Mouse (Mus musculus): ENCODE data around the gene Wdr63.

Gene Wdr63

GRCm38 (mm10) chr3:146051277-146052007 is 56.5 kb downstream of the Wdr63 start:
- peak; percentile 64 to 69 for DNase-seq

DNA sequence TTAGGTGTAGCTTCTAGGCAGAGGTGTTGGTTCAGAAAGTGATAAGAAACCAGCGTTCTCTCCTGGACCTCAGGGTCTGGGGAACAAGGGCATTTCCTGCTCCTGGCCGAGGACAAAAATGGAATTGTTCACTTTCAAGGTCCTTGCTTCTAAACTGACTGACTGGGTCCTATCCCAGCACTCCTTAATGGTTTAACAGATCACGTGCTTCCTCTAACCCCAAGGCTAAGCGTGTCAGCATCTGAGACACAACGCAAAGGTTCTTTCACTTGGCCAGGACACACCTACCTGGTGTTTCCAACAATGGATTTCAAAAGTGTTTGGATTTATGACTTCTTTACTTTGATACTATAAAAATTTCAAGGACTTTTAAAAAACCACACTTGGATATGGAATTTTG is 58.0 kb downstream of the Wdr63 start:
- peak; percentile 18 to 43 for DNase-seq

GRCm38 (mm10) chr3:146047704-146048207 is 60.2 kb downstream of the Wdr63 start:
- peak; percentile 58 to 80 for DNase-seq

DNA sequence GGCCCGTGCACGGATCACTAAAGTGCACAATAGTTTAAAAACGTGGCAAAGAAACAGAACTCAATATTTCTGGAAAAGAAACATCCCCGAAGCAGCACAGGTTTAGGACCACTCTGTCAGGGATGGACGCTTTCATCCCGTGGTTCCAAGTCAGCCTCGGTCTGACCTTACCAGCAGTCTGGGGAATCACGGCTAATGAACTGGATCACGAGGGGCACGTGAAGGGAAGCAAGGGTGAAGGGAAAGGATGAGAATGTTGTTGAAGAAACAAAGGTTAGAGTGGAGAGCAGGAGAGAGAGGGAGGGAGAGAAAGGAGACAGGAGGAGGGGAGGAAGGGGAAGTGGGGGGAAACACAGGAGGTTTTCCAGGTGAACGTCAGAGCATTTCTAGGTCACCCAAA is 61.9 kb downstream of the Wdr63 start:
- DNase-seq: peak; percentile 33 to 60

- no peak for DNase-seq
These were observed 63.0 kb downstream of the Wdr63 start for GRCm38 (mm10) chr3:146044977-146045376.

- no peak for DNase-seq
These were observed 66.5 kb downstream of the Wdr63 start for GRCm38 (mm10) chr3:146041382-146041781.

GRCm38 (mm10) chr3:146039132-146039903 is 68.6 kb downstream of the Wdr63 start:
- no peak for DNase-seq

DNA sequence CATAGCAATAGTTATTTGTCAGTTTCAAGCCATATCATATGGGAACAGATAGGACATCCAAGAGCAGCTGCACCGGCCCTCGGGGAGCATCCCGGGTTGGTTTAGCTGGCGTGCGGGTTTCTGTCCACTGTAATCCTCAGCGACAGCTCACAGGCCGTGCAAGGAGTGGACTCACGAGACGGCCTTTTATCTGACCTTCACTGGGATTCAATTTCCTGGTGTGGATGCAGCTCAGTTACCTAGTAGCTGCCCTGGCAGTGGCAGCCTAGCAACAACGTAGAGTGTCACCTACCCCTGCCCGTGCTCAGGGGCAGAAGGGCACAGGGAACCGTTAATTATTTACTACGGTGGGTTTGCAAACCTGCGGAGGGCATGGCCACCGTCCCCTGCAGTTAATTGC is 70.0 kb downstream of the Wdr63 start:
- DNase-seq: peak; percentile 45 to 78

GRCm38 (mm10) chr3:146032976-146033375 is 75.0 kb downstream of the Wdr63 start:
- no peak for DNase-seq

DNA sequence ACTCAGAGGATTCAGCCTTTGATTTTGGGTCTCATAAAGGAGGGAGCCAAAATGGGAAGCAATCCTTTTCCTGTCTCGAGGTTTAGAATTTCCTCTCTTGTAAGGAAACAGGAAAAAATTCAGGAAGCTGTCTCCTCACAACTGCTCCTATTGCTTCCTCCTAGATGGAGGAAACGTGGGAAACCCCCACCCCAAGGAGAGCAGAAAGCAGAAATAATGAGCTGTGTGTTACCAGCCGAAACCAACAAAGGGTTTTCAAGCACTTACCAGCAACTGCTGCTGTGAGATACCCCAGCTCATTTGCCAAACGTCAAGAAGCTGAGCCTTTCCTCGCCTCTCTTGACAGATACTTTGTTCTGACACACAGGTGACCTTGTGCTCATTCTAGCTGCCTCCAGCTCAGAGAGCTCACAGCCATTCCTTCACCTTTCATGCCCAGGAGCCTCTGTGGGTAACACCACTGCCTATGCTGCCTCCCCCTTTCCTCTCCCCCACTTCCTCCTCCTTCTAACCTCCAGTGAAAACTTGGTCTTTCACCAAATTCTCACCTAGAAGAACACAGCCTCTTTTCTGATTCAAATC is 77.6 kb downstream of the Wdr63 start:
- no peak for DNase-seq

DNA sequence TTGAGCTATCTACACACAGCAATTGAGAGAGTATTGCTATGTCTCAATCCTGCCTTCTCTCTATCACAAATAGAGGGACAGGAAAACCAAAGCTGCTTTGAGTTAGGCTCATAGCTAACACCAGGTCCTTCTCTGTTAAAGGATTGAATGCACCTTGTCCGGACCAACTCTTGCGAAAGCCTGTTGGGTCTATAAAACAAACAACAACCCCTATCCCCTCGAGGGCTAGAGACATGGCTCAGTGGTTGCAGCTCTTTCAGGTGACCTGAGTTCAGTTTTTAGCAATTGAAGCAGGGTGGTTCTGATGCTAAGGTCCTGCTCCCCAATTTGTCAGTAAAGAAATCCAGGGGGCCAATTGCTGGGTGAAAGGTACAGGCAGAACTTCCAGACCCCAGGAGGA is 78.7 kb downstream of the Wdr63 start:
- DNase-seq: peak in 1 of 2 experiments; percentile 47

DNA sequence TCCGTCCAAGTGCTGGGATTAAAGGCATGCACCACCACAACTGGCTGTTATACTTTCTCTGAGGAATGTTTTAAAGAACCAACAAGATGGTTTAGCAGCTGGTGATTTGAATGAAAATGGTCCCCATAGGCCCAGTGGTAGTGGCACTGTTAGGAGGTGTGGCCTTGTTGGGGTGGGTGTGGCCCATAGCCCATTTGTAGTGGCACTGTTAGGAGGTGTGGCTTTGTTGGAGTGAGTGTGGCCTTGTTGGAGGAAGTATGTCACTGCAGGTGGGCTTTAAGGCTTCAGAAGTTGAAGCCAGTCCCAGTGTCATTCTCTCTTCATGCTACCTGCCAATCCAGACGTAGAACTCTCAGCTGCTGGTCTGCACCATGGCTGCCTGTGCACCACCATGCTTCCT is 79.5 kb downstream of the Wdr63 start:
- no peak for DNase-seq

GRCm38 (mm10) chr3:146027116-146027515 is 80.8 kb downstream of the Wdr63 start:
- DNase-seq: peak in 1 of 2 experiments; percentile 57

DNA sequence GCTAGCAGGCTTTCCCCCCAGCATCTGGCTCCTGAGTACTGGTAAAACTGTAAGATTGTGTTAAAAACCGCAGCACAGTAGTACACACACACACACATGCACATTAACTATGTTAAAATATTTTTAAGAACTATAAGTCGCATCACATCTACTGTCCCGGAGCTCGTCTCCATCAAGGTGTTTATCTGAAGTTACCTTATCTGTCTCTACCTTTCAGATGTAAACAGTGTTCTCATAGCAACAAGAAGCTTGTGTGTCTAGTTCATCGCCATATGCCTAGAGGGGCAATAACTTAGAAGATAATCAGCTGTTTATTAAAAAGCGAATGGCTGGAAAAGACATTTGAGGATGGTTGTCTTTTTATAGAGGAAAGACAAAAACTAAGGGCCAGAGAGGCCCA is 82.4 kb downstream of the Wdr63 start:
- no peak for DNase-seq

DNA sequence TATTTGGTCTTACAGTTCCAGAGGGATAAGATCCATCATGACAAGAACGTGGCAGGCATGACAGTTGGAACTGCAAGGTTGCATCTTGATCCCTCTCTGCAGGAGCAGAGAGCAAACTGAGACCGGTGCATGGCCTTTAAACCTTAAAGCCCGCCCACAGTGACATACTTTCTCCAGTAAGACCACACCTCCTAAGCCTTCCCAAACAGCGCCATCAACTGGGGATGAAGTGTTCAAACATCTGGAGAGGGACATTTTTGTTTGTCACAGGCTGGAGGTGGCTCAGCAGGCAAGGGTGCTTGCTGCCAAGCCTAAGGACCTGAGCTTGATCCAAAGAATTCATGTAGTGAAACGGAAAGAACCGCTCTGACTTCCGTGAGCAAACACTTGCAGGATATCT is 83.2 kb downstream of the Wdr63 start:
- no peak for DNase-seq

GRCm38 (mm10) chr3:146022232-146022631 is 85.7 kb downstream of the Wdr63 start:
- DNase-seq: no peak

DNA sequence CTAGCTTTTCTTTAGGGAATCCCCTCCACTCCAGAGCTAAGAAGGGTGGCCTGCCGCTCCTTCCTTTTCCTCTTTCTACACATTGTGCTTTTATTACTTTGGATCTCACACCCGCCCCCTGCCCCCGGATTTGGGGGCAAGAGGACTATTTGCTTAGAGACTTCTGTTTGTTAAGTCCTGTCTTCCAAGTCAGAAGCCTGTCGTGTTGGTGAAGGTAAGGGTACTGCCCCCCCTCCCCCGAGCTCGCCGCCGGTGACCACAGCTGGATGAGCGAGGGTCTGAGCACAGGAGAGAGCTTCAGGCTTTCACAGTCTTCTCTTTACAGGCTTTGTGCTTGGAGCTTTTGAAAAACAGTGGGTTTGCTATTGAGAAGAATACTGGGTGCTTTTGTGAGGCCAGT is 90.4 kb downstream of the Wdr63 start:
- DNase-seq: no peak

GRCm38 (mm10) chr3:146016979-146017378 is 91.0 kb downstream of the Wdr63 start:
- DNase-seq: no peak

GRCm38 (mm10) chr3:146014321-146014720 is 93.6 kb downstream of the Wdr63 start:
- no peak for DNase-seq

DNA sequence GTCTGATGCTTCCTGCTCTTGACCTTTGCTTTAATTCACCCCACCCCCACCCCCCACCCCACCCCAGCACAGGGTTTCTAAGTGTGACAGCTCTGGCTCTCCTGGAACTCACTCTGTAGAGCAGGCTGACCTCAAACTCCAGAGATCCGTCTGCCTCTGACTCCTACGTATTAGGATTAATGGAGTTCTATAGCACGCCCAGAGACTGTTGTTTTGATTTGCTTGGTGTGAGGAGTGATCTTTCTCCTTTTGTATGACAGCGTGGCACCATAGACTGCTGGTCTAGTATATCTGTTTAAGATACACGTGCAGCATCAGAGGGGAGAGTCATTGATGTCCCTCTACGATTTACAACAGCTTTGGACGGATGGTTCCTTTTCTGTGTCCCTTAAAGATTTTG is 94.4 kb downstream of the Wdr63 start:
- no peak for DNase-seq

DNA sequence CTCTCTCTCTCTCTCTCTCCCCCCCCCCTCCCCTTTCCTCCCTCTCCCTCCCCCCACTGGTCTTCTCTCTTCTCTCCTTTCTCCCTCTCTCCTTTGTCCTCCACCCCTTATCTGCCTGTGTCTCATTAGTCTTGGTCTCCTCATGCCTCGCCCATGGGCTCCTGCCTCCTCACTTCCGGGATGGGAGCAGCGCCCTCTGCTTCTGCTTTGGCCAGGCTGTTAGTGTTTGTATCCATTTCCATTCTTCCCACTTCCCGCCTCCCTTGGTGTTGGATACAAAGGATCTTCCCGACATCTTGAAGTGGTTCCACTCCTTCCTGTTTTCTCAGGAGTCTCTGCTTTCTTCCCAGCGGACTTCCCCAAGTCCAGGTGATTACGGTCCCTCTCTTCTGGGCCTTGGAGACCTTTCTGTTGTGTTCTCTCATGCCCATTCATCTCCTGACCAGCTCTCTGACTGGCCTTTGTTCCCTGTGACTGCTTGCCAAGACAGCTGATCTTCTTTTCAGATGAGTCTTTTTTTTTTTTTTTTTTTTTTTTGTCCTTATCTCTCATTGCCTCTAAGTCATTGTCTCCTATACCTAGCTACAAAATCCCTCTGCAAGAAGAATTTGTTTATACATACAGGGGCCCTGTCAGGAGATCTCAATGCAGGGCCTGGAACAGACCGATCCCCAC is 96.2 kb downstream of the Wdr63 start:
- peak; percentile 48 to 65 for DNase-seq

DNA sequence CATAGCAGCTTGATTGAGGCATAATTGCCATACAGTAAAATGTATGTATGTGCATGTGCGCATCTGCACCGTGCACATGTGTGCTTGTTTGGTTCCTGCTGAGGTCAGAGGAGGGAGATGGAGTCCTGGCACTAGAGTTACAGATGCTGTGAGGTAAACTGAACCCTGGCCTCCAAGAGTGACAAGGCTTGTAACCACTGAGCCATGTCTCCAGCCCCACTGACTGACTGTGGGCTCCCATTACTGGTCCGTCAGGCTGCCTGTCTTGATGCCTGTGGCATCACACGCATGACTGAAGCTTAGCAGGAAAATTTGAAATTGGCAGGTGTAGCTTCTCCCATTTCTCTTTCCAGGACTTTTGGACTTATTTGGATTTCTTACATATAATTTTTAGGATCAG is 97.2 kb downstream of the Wdr63 start:
- peak; percentile 32 to 71 for DNase-seq
